Mouse (Mus musculus) embryonic facial prominence, embryonic 15.5 days (tissue): ENCODE results near the gene Jtb. TPM values are rescaled to one million over a fixed set of nuclear protein-coding genes. Genes with fewer than 3 reads are reported as not detected.
"Not testable (repeated sequence)": the region's sequence is repeated elsewhere in the genome, so short reads cannot be mapped to it uniquely, and the experiment has no call there.

Experiments used
- ATAC-seq: fragments of 200-750 bp; cut with Nextera tagmentation; 2 replicates; pipeline ENCODE4 v1.8.0; 2017; ENCODE audit warnings: low read depth, moderate TSS enrichment; ENCODE audit not compliant: insufficient number of reproducible peaks, low FRiP score, low TSS enrichment
- H3K27ac ChIP-seq: fragments of 300-500 bp; sonication (generic); replicated peaks from 2 replicates; pipeline ENCODE4 v1.5.1; 2015; ENCODE audit warnings: mild to moderate bottlenecking, inconsistent platforms
- H3K27me3 ChIP-seq: fragments of 300-500 bp; sonication (generic); 2 replicates; pipeline ENCODE4 v1.6.1; 2015; ENCODE audit warnings: inconsistent platforms
- H3K36me3 ChIP-seq: fragments of 300-500 bp; sonication (generic); 2 replicates; pipeline ENCODE4 v1.6.1; 2015; ENCODE audit warnings: mild to moderate bottlenecking, inconsistent platforms
- H3K4me1 ChIP-seq: fragments of 300-500 bp; sonication (generic); 2 replicates; pipeline ENCODE4 v1.6.1; 2015; ENCODE audit warnings: inconsistent platforms
- H3K4me2 ChIP-seq: fragments of 300-500 bp; sonication (generic); replicated peaks from 2 replicates; pipeline ENCODE4 v1.6.1; 2015; ENCODE audit warnings: mild to moderate bottlenecking, inconsistent platforms
- H3K4me3 ChIP-seq: fragments of 300-500 bp; sonication (generic); replicated peaks from 2 replicates; pipeline ENCODE4 v1.5.1; 2015; ENCODE audit warnings: mild to moderate bottlenecking, inconsistent platforms
- H3K9ac ChIP-seq: fragments of 300-500 bp; sonication (generic); 2 replicates; pipeline ENCODE4 v1.6.1; 2015; ENCODE audit warnings: inconsistent platforms
- H3K9me3 ChIP-seq: fragments of 300-500 bp; sonication (generic); replicated peaks from 2 replicates; pipeline ENCODE4 v1.6.1; 2016; ENCODE audit warnings: inconsistent platforms
- WGBS: fragments of 180-500 bp; shearing (Covaris S2); methylation state at CpG from one replicate; pipeline ENCODE4 v1.1.7; 2015; 5-methylcytosine and 5-hydroxymethylcytosine counted together
- polyA plus RNA-seq: library from polyadenylated mRNA; unstranded; fragments of >200 nt; fragmentation: Nextera tagmentation; extraction: Ambion mirVana; gene quantifications from 2 replicates; pipeline ENCODE4 v1.2.1, GENCODE M21; 2015

Gene Jtb
- polyA plus RNA-seq, 1 experiment from 2014 or later = 111 TPM

- Histone ChIP-seq H3K27me3 (no peaks in the 10 kb centered on the region), H3K9ac (0 out of 2 replicates have a peak overlapping the region, but pooled peaks have one; percentile 10), H3K27ac (peak overlapping the region; percentile 95), H3K9me3 (no peaks in the 10 kb centered on the region), H3K36me3 (peaks cover 22% of the 10 kb centered on the region), H3K4me1 (peaks cover 9% of the 10 kb centered on the region), H3K4me3 (peak overlapping the region; percentile 88), H3K4me2 (peak overlapping the region; percentile 73)
- no peak for ATAC-seq
- 16% methylated on average over 8 of the region's 8 CpGs for WGBS
These were observed 322 bp upstream of the Jtb start for GRCm38 (mm10) chr3:90231075-90231474.

GRCm38 (mm10) chr3:90241251-90241650 is 9.9 kb downstream of the Jtb start:
- ATAC-seq = no peak
- H3K9ac ChIP-seq = no peak overlapping the region
- H3K4me1 ChIP-seq = peaks cover 19% of the 10 kb centered on the region
- H3K36me3 ChIP-seq = peaks cover 3% of the 10 kb centered on the region; the same call in 1 of the 2 replicates
- H3K27ac ChIP-seq = no peak overlapping the region
- H3K9me3 ChIP-seq = no peaks in the 10 kb centered on the region
- 89% methylated on average over 2 of the region's 2 CpGs for WGBS
- H3K4me3 ChIP-seq = no peak overlapping the region
- no peak overlapping the region for H3K4me2 ChIP-seq
- H3K27me3 ChIP-seq = no peaks in the 10 kb centered on the region

- Histone ChIP-seq H3K36me3 (no peaks in the 10 kb centered on the region), H3K27ac (no peak overlapping the region), H3K9me3 (no peaks in the 10 kb centered on the region), H3K4me3 (no peak overlapping the region), H3K9ac (no peak overlapping the region), H3K4me2 (no peak overlapping the region), H3K4me1 (peaks cover 23% of the 10 kb centered on the region), H3K27me3 (no peaks in the 10 kb centered on the region)
- no peak for ATAC-seq
- 87% methylated on average over 10 of the region's 10 CpGs for WGBS
These were observed 10.4 kb downstream of the Jtb start for GRCm38 (mm10) chr3:90241669-90242358.

DNA sequence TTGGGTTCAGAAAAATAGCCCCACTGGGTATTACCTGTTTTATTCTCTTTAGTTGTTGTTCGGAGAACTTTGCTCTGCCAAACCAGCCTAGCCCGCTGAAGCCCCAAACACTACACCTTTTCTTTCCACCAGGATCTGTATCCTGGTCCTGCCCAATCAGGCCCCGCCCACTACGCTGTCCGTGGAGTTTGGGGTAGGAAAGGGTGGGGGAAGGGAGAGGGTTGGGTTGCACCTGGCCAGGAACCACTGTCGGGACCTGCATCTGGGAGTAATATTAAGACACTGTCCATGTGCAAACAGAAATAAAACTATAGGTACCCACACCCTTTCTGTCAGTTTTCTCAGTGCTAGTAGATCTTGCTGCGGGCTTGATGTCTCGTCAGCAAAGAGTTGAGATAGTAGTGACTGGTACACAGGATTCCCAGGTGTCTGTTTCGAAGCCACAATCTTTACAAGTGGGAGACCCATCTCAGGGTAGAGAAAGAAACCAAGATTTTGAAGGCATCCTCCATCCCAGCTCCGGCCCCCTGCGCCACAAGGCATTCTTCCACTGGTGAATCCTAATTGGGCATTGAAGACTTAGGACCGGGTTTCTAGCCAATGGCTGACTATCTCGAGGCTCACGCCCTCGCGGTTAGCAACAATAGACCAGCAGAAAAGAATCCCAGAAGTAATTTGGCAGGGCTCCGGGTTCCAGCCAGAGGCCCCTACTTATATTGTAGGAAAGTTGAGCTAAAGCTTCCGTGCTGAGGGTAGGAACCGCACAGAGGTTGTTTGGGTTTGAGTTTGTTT is 11.8 kb downstream of the Jtb start, which contains the start of gene Creb3l4:
Gene Creb3l4 (minus strand): TSS at position 529 of the 792 bp plus-strand sequence.
- 4% methylated on average over 19 of the region's 19 CpGs for whole genome bisulfite sequencing
- peak within 1 kb of the TSS; percentile 56 for H3K4me2 ChIP-seq
- H3K9me3 ChIP-seq = no peaks in the 10 kb centered on the region
- peak within 1 kb of the TSS; percentile 13; the same call in 1 of the 2 replicates for H3K9ac ChIP-seq
- no peaks in the 10 kb centered on the region for H3K36me3 ChIP-seq
- H3K27ac ChIP-seq = peak within 1 kb of the TSS; percentile 80
- ATAC-seq = peak; percentile 69
- H3K4me1 ChIP-seq = peaks cover 27% of the 10 kb centered on the region
- no peaks in the 10 kb centered on the region for H3K27me3 ChIP-seq
- peak within 1 kb of the TSS; percentile 41 for H3K4me3 ChIP-seq

GRCm38 (mm10) chr3:90245406-90245805 is 14.0 kb downstream of the Jtb start:
- Histone ChIP-seq H3K36me3 (0 out of 2 replicates have a peak, but pooled peaks cover 5% of the 10 kb centered on the region), H3K4me1 (peaks cover 30% of the 10 kb centered on the region), H3K9me3 (no peaks in the 10 kb centered on the region), H3K4me3 (no peak overlapping the region), H3K27me3 (no peaks in the 10 kb centered on the region), H3K9ac (no peak overlapping the region), H3K4me2 (no peak overlapping the region), H3K27ac (peak overlapping the region; percentile 25; the same call in 1 of the 2 replicates)
- ATAC-seq = no peak
- WGBS = 46% methylated on average over 2 of the region's 2 CpGs

DNA sequence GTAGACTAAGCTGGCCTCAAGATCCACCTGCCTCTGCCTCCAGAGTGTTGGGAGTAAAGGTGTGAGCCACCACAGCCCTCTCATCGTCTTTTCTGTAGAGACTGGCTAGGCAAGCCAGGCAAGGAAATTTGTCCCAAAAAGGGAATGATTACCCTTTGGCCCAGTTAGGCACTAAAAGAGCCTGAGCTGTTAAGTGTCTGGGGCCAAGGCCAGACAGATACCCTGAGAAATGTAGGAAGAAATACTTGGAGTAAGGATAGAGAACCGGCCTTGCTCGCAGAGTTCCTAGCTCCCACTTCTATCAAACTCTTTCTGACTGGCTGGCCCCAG is 16.2 kb downstream of the Jtb start:
- peaks cover 33% of the 10 kb centered on the region for H3K4me1 ChIP-seq
- 2% methylated on average over 3 of the region's 3 CpGs for WGBS
- ATAC-seq = peak; percentile 7; the same call in 1 of the 2 replicates
- H3K27ac ChIP-seq = peak overlapping the region; percentile 93
- H3K9me3 ChIP-seq = no peaks in the 10 kb centered on the region
- peaks cover 19% of the 10 kb centered on the region for H3K36me3 ChIP-seq
- H3K9ac ChIP-seq = peak overlapping the region; percentile 28; the same call in 1 of the 2 replicates
- H3K4me2 ChIP-seq = peak overlapping the region; percentile 84
- peak overlapping the region; percentile 78 for H3K4me3 ChIP-seq
- H3K27me3 ChIP-seq = no peaks in the 10 kb centered on the region

DNA sequence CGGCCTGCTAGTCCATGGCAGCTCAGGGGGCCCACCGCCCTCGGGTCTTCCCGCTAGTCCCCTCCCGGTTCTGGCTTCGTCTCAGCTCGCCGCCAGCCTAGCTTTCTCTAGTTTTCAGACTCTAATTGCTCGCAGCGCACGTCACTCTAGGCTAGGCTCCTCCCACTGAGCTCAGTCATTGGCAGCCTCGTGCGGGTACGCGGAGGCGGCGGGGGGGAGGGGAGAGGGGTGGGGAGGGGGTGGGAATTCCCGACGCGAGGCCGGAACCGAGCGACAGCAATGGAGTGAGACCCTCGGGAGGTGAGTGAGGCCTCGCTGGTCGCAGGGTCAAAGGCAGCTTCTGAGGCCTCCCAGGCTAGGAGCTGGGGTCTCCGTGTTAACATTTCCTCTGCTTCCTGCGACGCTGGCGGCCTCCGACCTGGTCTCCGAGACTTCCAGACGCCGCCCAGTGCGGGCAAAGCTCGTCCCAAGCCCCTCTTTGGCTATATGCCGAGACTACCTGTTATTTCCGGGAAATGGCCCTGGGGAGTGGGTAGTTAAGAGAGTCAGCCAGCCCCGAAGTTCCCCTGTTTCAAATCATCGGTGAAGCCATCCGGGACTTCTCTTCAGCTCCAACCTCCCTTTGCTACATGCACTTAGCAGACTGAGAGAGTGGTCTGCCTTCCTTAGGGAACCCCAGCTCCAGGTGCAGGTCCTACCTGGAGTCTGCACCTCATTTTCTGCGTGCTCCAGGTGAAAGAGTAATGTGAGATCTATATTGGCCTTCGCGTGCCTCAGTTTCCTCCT is 16.8 kb downstream of the Jtb start, which contains the start of gene Slc39a1:
Gene Slc39a1 (plus strand): TSS at position 213 of the 786 bp plus-strand sequence.
- Histone ChIP-seq H3K4me3 (peak within 1 kb of the TSS; percentile 78), H3K27me3 (no peaks in the 10 kb centered on the region), H3K36me3 (peaks cover 19% of the 10 kb centered on the region), H3K4me2 (peak within 1 kb of the TSS; percentile 84), H3K9ac (peak within 1 kb of the TSS; percentile 88), H3K27ac (peak within 1 kb of the TSS; percentile 93), H3K9me3 (no peaks in the 10 kb centered on the region), H3K4me1 (peaks cover 28% of the 10 kb centered on the region)
- under 1% methylated on average over 44 of the region's 44 CpGs for WGBS
- ATAC-seq = peak; percentile 94

DNA sequence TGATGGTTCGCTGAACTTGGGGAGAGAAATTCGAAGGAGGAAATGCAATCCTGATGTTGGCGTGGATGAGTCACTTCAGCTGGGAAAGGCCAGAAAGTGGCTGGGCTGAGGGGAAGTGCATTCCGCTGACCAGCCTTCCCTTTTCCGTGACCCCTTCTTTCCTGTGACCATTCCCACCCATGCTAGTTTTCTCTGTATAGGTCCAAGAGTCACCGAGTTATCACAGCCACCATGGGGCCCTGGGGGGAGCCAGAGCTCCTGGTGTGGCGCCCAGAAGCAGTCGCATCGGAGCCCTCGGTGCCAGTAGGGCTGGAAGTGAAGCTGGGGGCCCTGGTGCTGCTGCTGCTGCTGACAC is 17.3 kb downstream of the Jtb start:
- Histone ChIP-seq H3K27ac (peak overlapping the region; percentile 93), H3K4me1 (peaks cover 22% of the 10 kb centered on the region), H3K4me2 (peak overlapping the region; percentile 84), H3K36me3 (peaks cover 19% of the 10 kb centered on the region), H3K4me3 (peak overlapping the region; percentile 78), H3K27me3 (no peaks in the 10 kb centered on the region), H3K9ac (peak overlapping the region; percentile 88), H3K9me3 (no peaks in the 10 kb centered on the region)
- WGBS = 4% methylated on average over 10 of the region's 10 CpGs
- no peak for ATAC-seq

DNA sequence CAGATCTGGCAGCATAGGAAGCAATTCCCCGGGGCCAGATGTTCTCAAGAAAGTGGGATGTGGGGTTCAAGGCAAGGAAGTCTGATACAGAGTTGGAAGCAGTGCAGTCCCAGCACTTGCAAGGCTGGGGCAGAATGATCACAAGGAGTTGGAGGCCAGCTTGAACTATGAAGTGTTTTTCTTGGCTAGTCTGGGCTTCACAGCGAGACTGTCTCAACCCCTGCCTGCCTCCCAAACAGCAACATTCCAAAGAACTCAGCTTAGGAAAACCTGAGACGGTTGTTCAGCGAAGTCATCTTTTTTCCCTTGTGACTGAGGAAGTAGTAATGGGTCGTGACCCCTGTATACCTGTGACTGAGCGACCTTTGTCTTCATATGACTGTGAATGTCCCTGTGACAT is 19.4 kb downstream of the Jtb start:
- no peak overlapping the region for H3K9ac ChIP-seq
- ATAC-seq = no peak
- WGBS = 80% methylated on average over 6 of the region's 6 CpGs
- H3K4me2 ChIP-seq = no peak overlapping the region
- no peak overlapping the region for H3K4me3 ChIP-seq
- H3K27ac ChIP-seq = no peak overlapping the region
- peaks cover 19% of the 10 kb centered on the region for H3K36me3 ChIP-seq
- no peaks in the 10 kb centered on the region for H3K27me3 ChIP-seq
- H3K4me1 ChIP-seq = peaks cover 28% of the 10 kb centered on the region
- H3K9me3 ChIP-seq = no peaks in the 10 kb centered on the region

DNA sequence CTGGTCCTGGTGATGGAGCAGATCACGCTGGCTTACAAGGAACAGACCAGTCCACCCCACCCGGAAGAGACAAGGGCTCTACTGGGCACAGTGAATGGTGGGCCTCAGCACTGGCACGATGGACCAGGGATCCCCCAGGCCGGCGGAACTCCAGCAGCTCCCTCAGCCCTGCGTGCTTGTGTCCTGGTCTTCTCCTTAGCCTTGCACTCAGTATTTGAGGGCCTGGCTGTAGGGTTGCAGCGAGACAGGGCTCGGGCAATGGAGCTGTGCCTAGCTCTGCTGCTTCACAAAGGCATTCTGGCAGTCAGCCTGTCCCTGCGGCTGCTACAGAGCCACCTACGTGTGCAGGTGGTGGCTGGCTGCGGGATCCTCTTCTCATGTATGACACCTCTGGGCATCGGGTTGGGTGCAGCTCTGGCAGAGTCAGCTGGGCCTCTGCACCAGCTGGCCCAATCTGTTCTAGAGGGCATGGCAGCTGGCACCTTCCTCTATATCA is 20.4 kb downstream of the Jtb start:
- H3K9me3 ChIP-seq, H3K4me2 ChIP-seq, H3K27ac ChIP-seq, ATAC-seq, H3K9ac ChIP-seq, H3K4me3 ChIP-seq, H3K27me3 ChIP-seq: not testable (repeated sequence)
- peaks cover 26% of the 10 kb centered on the region for H3K4me1 ChIP-seq
- peaks cover 19% of the 10 kb centered on the region for H3K36me3 ChIP-seq
- 91% methylated on average over 11 of the region's 12 CpGs for whole genome bisulfite sequencing

- not testable (repeated sequence) for H3K9me3 ChIP-seq, H3K4me2 ChIP-seq, H3K27me3 ChIP-seq, H3K9ac ChIP-seq, ATAC-seq, H3K4me3 ChIP-seq, H3K27ac ChIP-seq
- 92% methylated on average over 2 of the region's 2 CpGs for WGBS
- Histone ChIP-seq H3K4me1 (peaks cover 23% of the 10 kb centered on the region), H3K36me3 (peaks cover 26% of the 10 kb centered on the region)
These were observed 21.3 kb downstream of the Jtb start for GRCm38 (mm10) chr3:90252659-90253058.
